Mouse (Mus musculus) urinary bladder, postnatal 25 days (tissue): ENCODE data around the gene Smarca4.
"Not testable (repeated sequence)": the region's sequence is repeated elsewhere in the genome, so short reads cannot be mapped to it uniquely, and the experiment has no call there.

Experiments
- DNase-seq: peaks from one replicate; pipeline ENCODE4 v3.0.0; 2022; ENCODE audit warnings: low spot score

Gene Smarca4

DNA sequence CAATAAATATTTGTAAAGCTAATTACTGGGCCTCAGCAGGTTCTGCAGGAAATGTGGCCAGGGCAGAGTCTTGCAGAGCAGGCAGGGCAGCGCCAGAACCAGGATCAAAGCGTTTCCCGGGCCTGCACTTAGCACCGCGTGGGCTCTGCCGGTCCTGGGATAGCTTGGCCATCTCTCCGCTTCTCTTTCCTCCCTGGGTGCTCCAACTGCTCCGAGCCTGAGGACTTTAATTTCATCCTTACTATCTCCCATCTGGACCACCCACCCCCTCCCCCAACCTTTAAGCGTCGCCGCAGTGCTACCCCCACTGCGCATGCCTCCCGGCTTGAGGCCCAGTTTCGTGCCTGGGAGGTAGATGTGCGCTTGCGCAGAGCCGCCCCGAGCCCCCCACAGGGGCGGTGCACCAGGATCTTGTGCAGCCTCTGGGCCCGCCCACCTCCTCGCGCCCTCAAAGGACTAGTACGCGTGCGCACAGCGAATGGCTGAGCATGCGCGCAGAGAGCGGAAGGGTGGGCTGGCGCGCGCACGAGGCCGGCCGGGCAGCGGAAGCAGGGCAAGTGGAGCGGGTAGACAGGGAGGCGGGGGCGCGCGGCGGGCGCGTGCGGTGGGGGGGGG lies at the start of gene Smarca4:
Smarca4 (plus strand) TSS at position 553 of the 615 bp plus-strand sequence.
- peak; percentile 98 for DNase-seq

DNA sequence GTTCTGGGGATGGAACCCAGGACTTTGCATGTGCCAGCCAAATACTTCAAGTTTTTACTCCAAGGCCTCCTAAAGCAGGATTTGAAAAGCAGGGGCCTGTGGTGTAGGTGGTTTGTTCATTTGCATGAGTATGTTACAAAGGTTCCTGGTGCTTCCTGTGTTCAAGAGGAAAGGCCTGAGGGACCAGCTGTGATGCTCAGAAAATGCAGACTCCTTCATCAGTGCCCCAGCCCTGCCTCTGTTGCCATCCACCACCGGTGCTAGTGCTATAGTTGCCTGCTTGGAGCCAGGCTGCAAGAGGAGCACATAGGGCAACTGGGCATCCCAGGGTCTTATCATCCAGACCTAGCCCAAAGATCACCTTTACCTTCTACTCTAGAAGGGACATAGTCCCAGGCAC lies 49.4 kb upstream of the Smarca4 start:
- no peak for DNase-seq

DNA sequence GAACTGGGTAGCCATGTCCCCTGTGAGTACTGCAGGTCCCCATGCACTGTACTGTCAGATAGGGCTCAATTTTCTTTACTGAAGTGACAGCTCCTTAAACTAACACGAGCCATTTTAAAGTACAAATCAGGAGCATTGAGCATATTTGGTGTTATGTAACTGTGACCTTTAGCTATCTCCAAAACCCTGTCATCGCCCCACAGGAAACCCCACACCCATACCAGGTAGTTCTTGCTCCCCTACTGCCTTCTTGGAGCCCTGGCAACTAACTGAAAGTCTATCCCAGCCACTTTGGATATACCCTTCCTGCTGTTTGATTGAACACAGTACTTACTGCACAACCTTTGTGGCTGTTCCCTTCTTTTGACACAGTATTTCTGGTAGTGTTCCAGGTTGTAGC lies 48.9 kb upstream of the Smarca4 start:
- no peak for DNase-seq

DNA sequence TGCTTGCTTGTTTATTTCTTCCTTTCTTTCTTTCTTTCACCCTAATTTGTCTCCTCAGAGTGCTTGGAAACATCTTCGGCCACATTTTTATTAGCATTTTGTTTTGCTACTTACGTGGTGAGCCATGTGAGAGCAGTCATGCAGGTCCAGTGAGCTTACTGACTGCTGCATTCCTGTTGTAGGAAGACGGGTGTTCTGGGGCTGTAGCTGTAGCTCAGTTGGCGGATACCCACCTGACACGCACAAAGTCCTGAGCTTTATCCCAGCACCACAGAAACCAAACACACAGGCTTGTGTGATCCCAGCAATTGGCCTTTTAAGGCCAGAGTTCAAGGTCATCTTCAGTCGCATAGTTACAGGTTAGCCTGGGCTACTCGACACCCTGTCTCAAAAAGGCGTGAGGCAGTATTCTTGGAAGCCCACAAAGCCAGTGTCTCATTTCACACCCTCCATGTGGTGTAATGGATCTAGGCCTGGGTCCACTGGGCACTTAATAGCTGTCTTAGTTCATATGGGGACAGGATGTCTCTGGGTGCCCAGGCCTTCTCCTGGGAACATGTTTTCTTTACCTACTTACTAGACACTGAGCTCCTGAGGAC lies 47.2 kb upstream of the Smarca4 start:
- no peak for DNase-seq

DNA sequence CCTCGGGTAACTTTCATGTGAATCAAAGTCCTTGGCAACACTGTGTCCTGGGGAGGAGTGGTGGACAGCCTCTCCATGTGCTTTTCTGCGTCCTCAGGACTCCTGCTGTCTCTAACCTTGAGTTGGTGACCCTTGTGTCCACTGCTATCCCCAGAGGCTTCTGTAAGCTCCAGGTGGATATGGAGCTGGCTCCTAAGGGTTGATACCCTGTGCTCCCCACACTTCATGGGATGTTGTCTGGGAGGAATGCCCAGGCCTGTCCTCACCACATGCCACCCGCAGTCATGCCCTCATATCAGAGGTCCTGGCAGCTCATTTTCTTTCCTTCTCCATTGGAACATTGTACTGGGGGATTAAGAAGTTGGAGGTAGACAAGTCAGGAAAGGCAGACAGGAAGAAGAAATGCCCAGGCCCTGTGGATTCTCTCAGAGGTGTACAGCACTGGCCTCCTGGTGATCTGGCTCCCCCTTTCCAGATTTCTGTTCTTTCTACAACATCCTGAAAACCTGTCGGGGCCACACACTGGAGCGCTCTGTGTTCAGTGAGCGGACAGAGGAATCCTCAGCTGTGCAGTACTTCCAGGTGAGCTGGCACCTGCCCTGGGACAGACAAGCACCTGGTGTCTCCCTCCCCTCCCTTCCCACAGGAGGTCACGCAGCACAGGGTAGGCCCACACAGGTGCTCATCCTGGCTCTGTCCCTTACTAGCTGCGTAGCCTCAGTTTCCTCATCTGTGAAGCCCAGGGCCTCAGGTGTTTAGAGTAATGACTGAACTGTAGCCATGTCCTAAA lies 41.8 kb upstream of the Smarca4 start:
- no peak for DNase-seq

DNA sequence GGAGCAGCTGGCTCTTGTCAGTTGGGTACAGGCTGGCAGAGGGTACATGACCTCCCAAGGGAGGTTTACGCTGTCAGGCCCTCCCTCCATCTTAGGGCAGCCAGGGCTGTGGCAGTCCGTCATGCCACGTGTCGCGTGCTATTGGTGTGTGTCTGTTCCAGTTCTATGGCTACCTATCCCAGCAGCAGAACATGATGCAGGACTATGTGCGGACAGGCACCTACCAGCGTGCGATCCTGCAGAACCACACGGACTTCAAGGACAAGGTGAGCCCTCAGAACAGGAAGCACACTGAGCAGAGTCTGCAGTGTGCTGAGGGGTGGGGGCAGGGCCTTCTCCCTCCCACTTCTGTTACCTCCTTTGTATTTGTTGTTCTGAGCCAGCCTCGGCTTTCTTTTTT lies 40.7 kb upstream of the Smarca4 start:
- no peak for DNase-seq

DNA sequence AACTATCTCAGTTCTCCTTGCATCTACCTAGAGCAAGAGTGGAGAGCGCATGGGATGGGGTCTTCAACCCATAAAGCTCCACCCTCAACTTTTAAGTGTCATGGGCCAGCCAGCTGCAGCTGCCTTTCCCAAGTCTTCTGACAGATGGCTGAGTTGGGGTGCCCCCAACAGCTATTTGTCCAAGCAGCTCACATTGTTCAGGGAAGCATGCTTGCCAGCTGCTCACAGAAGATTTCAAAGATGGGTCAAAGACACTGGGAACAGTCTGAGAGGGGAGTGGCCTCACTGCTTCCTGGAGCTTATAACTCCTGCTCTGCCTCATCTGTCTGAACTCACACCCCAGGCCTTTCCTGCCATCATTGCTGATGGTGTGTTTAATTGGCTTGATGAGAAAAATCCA lies 39.7 kb upstream of the Smarca4 start:
- no peak for DNase-seq

DNA sequence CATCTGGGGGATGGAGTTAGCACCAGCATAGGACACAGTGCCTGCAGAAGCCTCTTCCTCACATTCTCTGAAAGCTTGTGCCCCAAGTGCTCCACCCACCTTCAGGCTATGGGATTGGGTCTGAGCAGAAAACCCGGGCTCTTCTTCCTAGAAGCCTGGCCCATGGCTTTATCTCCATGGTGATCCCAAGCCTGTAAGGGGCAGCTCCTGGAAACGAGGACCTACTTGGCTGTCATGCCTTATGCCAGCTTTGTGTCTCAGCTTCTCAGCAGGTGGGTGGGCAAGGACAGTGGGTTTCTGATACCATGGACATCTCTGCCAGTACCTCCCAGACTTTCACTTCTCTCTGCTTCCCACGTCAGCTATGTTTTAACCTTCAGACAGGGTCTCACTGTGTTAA lies 37.7 kb upstream of the Smarca4 start:
- no peak for DNase-seq

DNA sequence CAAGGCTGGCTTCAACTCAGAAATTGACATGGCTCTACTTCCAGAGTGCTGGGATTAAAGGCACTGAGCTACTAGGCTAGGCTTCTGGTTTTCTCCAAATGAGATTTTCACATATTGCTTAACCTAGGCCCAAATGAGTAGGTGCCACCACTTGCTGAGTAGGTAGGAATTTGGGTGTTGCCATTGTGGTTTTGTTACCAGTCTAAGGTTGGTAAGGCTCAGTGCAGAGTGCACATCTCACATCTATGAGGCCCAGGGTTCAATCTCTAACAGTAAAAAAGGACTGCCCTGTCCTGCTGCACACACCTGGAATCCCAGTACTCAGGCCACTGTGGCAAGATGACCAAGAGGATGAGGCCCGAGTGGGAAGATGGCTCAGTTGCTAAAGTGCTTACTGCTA lies 30.6 kb upstream of the Smarca4 start:
- DNase-seq = no peak

DNA sequence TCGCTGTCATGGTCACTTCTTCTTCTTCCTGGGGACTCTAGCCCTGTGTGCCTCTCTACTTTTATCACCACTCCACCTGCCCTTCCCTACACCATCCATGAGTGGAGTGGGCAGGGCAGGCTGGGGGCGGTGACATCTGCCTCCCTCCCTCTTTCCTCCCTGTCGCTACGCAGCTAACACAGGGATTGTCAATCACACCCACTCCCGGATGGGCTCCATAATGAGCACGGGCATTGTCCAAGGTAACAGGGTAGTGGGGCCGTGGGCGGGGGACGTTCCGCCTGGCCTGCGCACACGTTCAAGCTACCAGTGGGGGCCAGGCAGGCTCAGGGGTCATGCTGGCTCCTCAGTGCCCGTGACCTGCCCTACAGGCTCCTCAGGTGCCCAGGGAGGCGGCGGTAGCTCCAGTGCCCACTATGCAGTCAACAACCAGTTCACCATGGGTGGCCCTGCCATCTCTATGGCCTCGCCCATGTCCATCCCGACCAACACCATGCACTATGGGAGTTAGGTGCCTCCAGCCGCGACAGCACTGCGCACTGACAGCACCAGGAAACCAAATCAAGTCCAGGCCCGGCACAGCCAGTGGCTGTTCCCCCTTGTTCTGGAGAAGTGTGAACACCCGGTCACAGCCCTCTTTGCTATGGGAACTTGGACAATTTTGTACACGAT lies 28.2 kb upstream of the Smarca4 start:
- DNase-seq = no peak

DNA sequence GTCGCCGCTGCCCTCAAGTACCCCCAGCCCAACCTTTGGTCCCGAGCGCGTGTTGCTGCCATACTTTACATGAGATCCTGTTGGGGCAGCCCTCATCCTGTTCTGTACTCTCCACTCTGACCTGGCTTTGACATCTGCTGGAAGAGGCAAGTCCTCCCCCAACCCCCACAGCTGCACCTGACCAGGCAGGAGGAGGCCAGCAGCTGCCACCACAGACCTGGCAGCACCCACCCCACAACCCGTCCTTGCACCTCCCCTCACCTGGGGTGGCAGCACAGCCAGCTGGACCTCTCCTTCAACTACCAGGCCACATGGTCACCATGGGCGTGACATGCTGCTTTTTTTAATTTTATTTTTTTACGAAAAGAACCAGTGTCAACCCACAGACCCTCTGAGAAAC lies 27.6 kb upstream of the Smarca4 start:
- DNase-seq = no peak

DNA sequence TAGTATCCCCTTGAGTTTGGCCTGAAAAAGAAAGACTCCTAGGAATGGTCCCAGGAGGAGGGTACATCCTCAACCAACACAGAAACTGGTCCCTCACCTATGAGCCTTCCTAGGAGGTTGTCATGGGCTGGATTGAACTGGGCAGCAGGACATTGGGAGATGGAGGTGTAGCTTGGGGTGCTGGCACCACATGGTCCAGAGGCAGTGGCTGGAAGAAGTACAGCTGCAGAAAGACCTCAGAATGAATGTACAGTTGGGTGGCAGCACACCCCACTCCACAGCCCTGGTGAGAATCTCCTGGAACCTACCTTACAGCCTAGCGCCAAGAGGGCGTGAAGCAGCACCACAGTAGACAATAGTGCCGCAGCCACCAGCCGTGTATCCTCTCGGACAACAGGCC lies 26.4 kb upstream of the Smarca4 start:
- no peak for DNase-seq

DNA sequence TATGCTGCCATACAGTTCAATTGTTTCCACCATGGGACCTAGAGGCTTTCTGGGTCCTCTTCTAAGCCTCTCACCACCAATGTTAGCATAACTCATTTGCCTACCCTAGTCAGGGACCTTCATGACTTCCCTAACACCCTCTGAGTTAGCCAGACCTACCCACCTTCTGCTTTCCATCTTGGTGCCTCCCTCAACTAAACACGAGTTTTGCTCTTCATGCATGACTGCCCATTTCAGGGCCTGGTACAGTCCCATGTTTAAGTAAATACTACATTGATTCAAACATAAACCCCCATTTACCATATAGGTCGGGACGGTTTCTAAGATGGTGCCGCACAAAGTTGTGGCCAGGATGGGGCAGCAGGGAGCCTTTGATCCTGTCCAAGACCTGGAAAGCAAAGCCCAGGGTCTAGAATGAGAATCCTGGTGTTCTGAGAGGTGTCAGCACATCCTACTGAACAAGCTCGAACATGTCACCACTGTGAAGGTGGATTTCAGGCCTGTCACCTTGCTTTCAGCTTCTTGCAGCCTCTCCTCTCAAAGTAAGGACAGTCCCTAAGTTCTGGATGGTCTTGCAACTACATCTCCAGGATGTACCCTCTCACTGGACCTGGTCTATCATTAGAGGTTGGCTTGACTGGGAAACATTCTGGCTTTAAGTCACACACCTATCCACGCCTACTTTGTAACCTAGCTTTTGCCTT lies 24.7 kb upstream of the Smarca4 start:
- no peak for DNase-seq

DNA sequence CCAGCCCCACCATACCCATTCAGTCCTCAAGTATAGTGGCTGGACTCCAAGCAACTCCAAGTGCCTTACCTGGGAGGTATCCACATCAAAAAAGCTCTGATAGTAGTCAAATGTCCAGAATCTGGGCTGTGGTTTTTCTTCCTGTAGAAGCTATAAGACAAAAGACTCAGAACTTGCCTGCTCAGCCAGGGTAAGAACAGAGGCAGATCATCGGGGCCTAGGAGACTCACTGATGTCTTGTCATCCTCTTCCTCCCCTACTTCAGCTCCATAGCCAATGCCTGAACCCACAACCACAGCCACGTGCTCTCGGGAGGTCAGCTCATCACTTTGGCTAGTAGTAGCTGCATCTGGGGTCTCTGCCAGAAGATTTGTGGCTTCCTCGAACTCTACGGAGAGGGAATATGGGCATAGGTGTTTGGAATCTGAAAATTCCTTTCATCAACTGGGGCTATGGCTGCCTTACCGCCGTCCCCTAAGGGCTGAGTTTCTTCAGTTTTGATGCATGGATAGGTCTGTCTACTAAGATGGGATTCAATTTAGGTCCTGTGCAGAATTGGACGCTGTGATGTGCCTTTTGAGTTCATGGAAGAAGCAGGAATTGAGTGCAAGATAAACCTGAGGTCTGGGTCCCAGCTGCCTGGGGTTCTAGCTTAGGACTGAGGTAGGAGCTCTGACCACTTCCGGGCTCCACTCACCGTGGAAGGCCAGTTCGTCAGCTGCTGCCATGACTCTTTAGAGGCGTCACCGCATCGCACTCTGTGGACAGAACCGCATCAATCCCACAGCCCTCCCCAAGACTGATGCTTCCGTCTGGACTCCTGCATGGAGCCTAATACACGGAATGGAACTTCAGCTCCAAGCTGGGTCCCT lies 23.9 kb upstream of the Smarca4 start:
- DNase-seq = no peak

DNA sequence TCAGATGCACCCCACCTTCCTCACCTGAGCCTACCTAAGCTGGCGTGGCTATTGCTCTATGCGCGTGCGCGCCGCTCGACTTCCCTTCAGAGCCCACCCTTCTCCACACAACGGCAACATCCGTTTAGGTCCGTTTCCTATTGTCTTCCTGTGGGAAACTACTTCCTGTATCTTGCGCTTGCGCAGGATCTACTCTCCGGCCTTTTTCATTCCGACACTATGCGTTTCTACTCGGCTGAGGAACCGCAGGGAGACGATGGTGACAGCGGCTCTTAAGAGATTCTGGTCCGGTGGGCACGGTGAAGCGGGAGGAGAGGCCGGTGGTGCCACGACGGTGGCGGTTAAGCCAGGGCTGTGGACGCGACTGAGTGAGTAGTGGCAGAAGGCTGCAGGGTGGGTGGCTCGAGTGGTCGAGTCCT lies 23.3 kb upstream of the Smarca4 start, which contains the start of the genes Timm29 and Yipf2:
Timm29 (plus strand) TSS at position 20 of the 419 bp plus-strand sequence.
Yipf2 (minus strand) TSS at position 126 of the 419 bp plus-strand sequence.
- peak; percentile 77 for DNase-seq

DNA sequence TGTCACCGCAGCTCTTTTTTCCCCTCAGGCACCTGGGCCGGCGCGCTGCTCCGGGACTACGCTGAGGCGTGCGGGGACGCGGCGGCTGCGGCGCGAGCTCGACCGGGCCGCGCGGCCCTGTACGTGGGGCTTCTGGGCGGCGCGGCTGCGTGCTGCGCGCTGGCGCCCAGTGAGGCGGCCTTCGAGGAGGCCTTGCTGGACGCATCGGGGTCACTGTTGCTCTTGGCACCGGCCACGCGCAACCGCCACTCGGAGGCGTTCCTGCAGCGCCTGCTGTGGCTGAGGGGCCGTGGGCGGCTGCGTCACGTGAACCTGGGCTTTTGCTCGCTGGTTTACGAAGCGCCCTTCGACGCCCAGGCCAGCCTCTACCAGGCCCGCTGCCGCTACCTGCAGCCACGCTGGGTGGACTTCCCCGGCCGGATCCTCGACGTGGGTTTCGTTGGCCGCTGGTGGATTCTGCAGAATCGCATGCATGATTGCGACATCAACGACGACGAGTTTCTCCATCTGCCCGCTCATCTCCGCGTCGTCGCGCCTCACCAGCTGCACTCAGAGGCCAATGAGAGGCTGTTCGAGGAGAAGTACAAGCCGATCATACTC lies 22.7 kb upstream of the Smarca4 start:
- DNase-seq = peak; percentile 31

DNA sequence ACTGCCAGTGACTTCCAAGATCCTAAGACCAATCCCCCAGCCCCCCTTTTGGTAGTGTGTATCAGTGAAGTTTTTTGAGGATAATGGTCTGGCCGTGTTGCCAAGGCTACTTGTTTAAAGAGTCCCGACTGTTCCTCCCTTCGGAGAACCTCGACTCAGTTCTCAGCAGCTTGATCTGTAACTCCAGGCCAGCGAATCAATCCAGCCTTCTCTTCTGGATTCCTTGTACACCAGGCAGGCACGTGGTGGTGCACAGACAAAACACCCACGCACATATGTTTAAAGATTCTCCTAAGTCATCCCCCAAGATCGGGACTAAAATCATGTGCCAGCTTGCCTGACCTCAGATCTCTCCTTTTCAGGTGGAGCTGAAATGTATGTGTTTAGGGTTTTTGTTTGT lies 21.6 kb upstream of the Smarca4 start:
- DNase-seq = not testable (repeated sequence)

DNA sequence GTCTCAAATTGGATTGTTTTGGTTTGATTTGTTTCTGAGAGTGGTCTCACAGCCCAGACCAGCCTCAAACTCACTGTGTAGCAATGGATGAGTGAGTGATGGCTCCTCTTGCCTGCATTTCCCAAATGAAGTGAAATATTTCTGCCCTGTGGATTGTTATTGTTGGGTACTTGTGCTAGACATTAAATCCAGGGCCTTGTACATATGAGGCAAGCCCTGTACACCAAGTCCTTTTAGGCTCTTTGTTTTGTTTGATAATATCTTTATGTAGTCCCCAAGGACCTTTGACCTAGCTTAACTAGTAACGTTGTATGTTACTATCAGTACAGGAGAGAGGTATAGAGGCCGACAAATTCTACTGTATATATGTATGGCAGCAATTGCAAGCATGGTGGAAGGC lies 21.1 kb upstream of the Smarca4 start:
- no peak for DNase-seq

DNA sequence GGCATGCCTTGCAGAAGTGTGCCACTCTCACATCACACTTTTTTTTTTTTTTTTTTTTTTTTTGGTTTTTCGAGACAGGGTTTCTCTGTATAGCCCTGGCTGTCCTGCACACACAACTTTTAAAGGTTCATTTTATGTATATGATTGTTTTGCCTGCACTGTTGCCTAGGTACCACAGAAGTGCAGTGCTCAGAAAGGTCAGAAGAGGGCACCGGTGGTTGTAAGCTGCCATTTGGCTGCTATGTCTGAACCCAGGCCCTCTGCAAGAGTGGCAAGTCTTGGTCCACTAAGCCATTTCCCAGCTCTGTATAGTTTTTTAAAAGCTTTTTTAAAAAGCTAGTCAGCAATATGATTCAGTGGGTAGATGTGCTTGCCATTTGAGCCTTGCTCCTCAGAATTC lies 17.8 kb upstream of the Smarca4 start:
- no peak for DNase-seq

DNA sequence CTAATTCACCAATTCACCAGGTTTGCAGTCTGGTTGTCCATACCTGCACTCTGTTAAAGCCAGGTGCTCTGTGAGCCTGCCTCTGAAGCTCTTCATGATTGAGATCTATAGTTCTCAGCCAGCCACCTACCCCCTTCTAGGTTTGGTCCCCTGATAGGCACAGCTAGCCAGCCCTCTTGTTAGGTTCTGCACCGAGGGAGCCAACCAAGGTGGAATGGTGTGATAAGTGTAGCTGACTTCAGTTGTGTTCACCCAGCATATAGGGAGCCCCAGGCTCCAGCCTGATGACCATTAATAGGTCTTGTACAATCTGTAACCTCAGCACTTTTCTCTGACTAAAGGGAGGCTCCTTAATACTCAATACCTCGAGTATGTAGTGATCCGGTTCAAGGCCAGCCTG lies 15.8 kb upstream of the Smarca4 start:
- no peak for DNase-seq

DNA sequence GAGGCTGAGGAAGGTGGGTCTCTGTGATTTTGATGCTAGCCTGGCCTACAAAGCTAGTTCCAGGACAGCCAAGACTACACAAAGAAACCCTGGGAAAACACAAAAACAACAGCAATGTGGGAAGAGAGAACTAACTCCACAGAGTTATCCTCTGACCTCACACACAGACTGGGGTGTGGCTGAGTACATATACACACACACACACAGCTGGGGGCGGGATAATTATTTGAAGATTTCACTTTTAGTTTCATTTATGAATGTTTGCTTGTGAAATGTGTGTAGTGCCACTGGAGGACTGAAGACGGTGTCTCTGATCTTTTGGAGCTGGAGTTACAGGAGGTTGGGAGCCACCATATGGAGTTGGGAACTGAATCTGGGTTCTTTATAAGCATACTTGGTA lies 14.9 kb upstream of the Smarca4 start:
- DNase-seq = no peak
